ENCODE assay signal across 9 mouse cellular contexts in genomic region chr19:41244581-41244980, GRCm38 (mm10). TPM values are rescaled to one million over a fixed set of nuclear protein-coding genes. Genes with fewer than 3 reads are reported as not detected.
DNase-seq lines count a peak whose midpoint lies in the region; ATAC-seq lines count a peak whose summit lies in the region.
"Had no signal": no experiment of that assay in that cellular context is flagged by ENCODE, and none has a peak within 500 bp of the region (broad histone marks: within the 10 kb centered on the region; RNA-seq: fewer than 3 reads in every experiment).

No protein-coding gene starts in this region.

- peak; percentile 43 for DNase-seq in heart, adult 8-10 months (ENCODE audit: low spot score)
- DNase-seq in urinary bladder, postnatal 25 days (ENCODE audit: low spot score) = peak; percentile 45
- DNase-seq in urinary bladder, postnatal 10 days (ENCODE audit: low spot score) = no peak
- DNase-seq in embryo, embryonic 10 days (ENCODE audit: low spot score) = peak; percentile 79
- DNase-seq in kidney, postnatal 4 days = peak; percentile 74 to 75
- DNase-seq in thymus, postnatal 25 days = peak; percentile 50

- no peak overlapping the region for H3K9ac ChIP-seq in heart, embryonic 11.5 days (ENCODE audit: low read depth, low read length)
- H3K9ac ChIP-seq: embryonic facial prominence, embryonic 12.5 days had no signal

- WGBS in heart, embryonic 11.5 days (ENCODE audit: insufficient replicate concordance) = 64% methylated on average over 6 of the region's 6 CpGs

- ATAC-seq in heart, embryonic 11.5 days (replicated peaks; ENCODE audit: insufficient number of reproducible peaks, low FRiP score, low TSS enrichment) = no peak
- ATAC-seq in megakaryocyte-erythroid progenitor cell, adult 5-6 weeks (replicated peaks; ENCODE audit: low FRiP score, low TSS enrichment, poor library complexity, severe bottlenecking) = 0 out of 2 replicates have a peak, but pooled peaks have one; percentile 47

- H3K27ac ChIP-seq in heart, embryonic 11.5 days (ENCODE audit: low read depth, low read length) = no peak overlapping the region
- H3K27ac ChIP-seq: embryonic facial prominence, embryonic 12.5 days had no signal

- H3K36me3 ChIP-seq in heart, embryonic 11.5 days (ENCODE audit: control insufficient read depth, insufficient read depth, low read length) = peaks cover 2% of the 10 kb centered on the region

- no peak overlapping the region for H3K4me2 ChIP-seq in heart, embryonic 11.5 days
- H3K4me2 ChIP-seq: embryonic facial prominence, embryonic 12.5 days had no signal

- H3K4me3 ChIP-seq in heart, embryonic 11.5 days (ENCODE audit: low read depth, low read length) = no peak overlapping the region
- H3K4me3 ChIP-seq: embryonic facial prominence, embryonic 12.5 days had no signal

- H3K27me3 ChIP-seq in heart, embryonic 11.5 days (ENCODE audit: control insufficient read depth, insufficient read depth, low read length) = no peaks in the 10 kb centered on the region
- H3K27me3 ChIP-seq: embryonic facial prominence, embryonic 12.5 days had no signal

- H3K9me3 ChIP-seq in heart, embryonic 11.5 days (replicated peaks; ENCODE audit: control insufficient read depth, low read length) = no peaks in the 10 kb centered on the region
- H3K9me3 ChIP-seq: embryonic facial prominence, embryonic 12.5 days had no signal

- H3K4me1 ChIP-seq in heart, embryonic 11.5 days (ENCODE audit: control insufficient read depth, insufficient read depth, low read length) = peaks cover 14% of the 10 kb centered on the region
- H3K4me1 ChIP-seq: embryonic facial prominence, embryonic 12.5 days had no signal

RNA-seq across cellular contexts. Expression of gene Tm9sf3, which starts 19.2 kb away (rescaled TPM):
- 10 to 100 TPM; 65.2 to 73.0 (median 67.7) TPM for total RNA-seq in heart, adult 8-10 months (2022)
- 92.1 and 135 TPM in 2 replicates for polyA plus RNA-seq in heart, embryonic 11.5 days (2014; fragmentation: Nextera tagmentation; extraction: Ambion mirVana)
- total RNA-seq in megakaryocyte-erythroid progenitor cell, adult 5-6 weeks (2014; fragmentation: Nextera tagmentation) = 59.1 and 63.9 TPM in 2 replicates
- total RNA-seq in megakaryocyte-erythroid progenitor cell, adult 5-6 weeks (2017) = 180 and 214 TPM in 2 replicates

RNA-seq across cellular contexts. Expression of gene Tll2, which starts 37.9 kb away (rescaled TPM):
- 1 to 10 TPM in 1 of 4 experiments, under 1 TPM in 3; 0.12 to 1.0 (median 0.46) TPM for total RNA-seq in heart, adult 8-10 months (2022)
- polyA plus RNA-seq in heart, embryonic 11.5 days (2014; fragmentation: Nextera tagmentation; extraction: Ambion mirVana) = not detected in 2 replicates
- total RNA-seq in megakaryocyte-erythroid progenitor cell, adult 5-6 weeks (2014; fragmentation: Nextera tagmentation) = not detected in 2 replicates
- not detected in 2 replicates for total RNA-seq in megakaryocyte-erythroid progenitor cell, adult 5-6 weeks (2017)
